Mouse (Mus musculus) liver, adult 2 months (tissue): ENCODE results near the gene Txndc11. TPM values are rescaled to one million over a fixed set of nuclear protein-coding genes. Genes with fewer than 3 reads are reported as not detected.

Experiments
- DNase-seq: peaks from one replicate; pipeline ENCODE4 v3.0.0-alpha.2; 2011; ENCODE audit warnings: low read depth, low spot score; ENCODE audit errors: extremely low read depth
- H3K27ac ChIP-seq: fragments of 200-500 bp; replicated peaks from 2 replicates; pipeline ENCODE4 v1.5.1; 2012; ENCODE audit warnings: low read depth, mild to moderate bottlenecking, control low read depth, inconsistent platforms, low read length; ENCODE audit not compliant: insufficient read depth
- H3K27me3 ChIP-seq: fragments of 200-500 bp; 2 replicates; pipeline ENCODE4 v1.6.1; 2012; ENCODE audit warnings: mild to moderate bottlenecking, moderate library complexity, low read length, inconsistent platforms; ENCODE audit not compliant: control insufficient read depth, insufficient read depth
- H3K36me3 ChIP-seq: fragments of 200-500 bp; 2 replicates; pipeline ENCODE4 v1.6.1; 2012; ENCODE audit warnings: low read length, inconsistent platforms; ENCODE audit not compliant: control insufficient read depth, insufficient read depth
- H3K4me1 ChIP-seq: fragments of 200-500 bp; 2 replicates; pipeline ENCODE4 v1.6.1; 2011; ENCODE audit warnings: low read length; ENCODE audit not compliant: control insufficient read depth, insufficient read depth
- H3K4me3 ChIP-seq: fragments of 200-500 bp; 2 replicates; pipeline ENCODE4 v1.5.1; 2011; ENCODE audit warnings: low read depth, mild to moderate bottlenecking, control low read depth, low read length, moderate library complexity; ENCODE audit not compliant: insufficient read depth
- H3K79me2 ChIP-seq: fragments of 200-500 bp; 2 replicates; pipeline ENCODE4 v1.6.1; 2012; ENCODE audit warnings: inconsistent platforms, mild to moderate bottlenecking, low read length, moderate library complexity; ENCODE audit not compliant: control insufficient read depth, insufficient read depth
- H3K9ac ChIP-seq: fragments of 200-500 bp; 2 replicates; pipeline ENCODE4 v1.6.1; 2012; ENCODE audit warnings: low read depth, mild to moderate bottlenecking, control low read depth, inconsistent platforms, low read length
- CTCF ChIP-seq: fragments of 200-500 bp; IDR thresholded peaks from 2 replicates; pipeline ENCODE4 v1.5.1; 2011; ENCODE audit warnings: low read depth, low read length, control low read depth
- POLR2A ChIP-seq: fragments of 200-500 bp; IDR thresholded peaks from 2 replicates; pipeline ENCODE4 v1.6.1; 2011; ENCODE audit warnings: low read length, control low read depth; ENCODE audit not compliant: insufficient read depth; ENCODE audit errors: extremely low read depth
- WGBS: fragments of 180-500 bp; shearing (Covaris S2); methylation state at CpG from one replicate; pipeline ENCODE4 v1.1.7; 2018; 5-methylcytosine and 5-hydroxymethylcytosine counted together
- polyA plus RNA-seq: library from polyadenylated mRNA; depleted of rRNA; stranded (reverse); fragments of >200 nt; gene quantifications from 2 replicates; pipeline ENCODE4 v1.2.3, GENCODE M21; 2012
- total RNA-seq: library from RNA; depleted of rRNA; stranded (reverse); fragments of >200 nt; gene quantifications from 2 replicates; pipeline ENCODE4 v1.2.3, GENCODE M21; 2014

The Txndc11 gene
- total and polyA plus RNA-seq, 2 experiments, result 12.4 to 26.5 TPM

DNA sequence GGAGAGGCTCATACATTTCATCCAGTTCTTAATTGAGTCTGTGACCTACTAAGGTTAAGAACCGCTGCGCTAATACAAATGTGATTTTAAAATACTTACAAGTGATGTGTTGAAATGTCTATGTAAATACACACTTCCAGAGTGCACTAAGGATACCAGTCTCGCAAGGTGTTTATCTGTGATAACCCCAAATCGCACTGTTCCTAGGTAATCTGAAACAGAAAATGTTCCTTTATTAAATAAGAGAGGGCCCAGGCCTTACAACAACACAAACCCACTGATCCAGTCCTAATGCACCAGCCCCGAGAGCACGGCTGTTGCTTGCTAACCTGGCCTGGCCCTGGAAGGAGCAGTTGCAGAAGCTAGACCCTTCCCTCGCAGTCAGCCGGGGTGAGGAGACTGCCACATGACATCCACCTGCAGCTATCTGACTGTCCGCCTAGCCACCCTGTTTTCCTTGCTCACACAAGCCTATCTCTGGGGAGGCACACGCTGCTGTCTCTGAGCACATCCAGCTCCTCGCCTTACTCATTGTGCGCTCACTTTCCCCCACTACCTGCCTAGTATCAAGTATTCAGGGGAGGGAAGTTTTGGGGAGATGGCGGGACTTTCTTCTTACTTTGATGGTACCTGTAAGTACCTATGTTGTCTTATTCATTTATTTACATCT, 40.6 kb downstream of the Txndc11 start:
- Histone ChIP-seq H3K27me3 (no peaks in the 10 kb centered on the region), H3K9ac (no peak overlapping the region), H3K4me3 (no peak overlapping the region), H3K4me1 (no peaks in the 10 kb centered on the region; the same call in 1 of the 2 replicates), H3K79me2 (peaks cover 3% of the 10 kb centered on the region; the same call in 1 of the 2 replicates), H3K27ac (no peak overlapping the region), H3K36me3 (peaks cover 54% of the 10 kb centered on the region)
- no peak for TF ChIP-seq CTCF
- TF ChIP-seq POLR2A, result no peak
- WGBS, result 87% methylated on average over 13 of the region's 13 CpGs
- no peak for DNase-seq

DNA sequence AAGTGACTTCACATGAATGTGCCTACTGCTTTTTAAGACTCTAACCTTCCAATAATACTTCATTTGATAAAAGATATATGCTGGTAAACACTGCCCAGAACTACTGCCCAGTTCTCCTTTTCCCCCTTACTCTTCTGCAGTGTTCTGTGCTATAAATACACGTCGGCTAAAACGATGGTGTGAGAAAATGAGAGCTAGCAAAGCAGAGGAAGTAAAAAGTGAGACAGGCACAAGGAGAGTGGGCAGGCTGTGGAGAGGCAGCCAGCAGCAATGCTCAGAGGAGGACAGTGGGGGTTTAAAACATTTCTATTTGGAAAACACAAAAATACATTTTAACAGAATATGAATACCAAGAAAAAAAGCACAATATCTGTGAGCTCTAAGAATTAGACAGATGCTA, 41.9 kb downstream of the Txndc11 start:
- no peaks in the 10 kb centered on the region for H3K27me3 ChIP-seq
- H3K9ac ChIP-seq, result no peak overlapping the region
- H3K36me3 ChIP-seq, result peaks cover 65% of the 10 kb centered on the region
- H3K27ac ChIP-seq, result no peak overlapping the region
- no peak for DNase-seq
- H3K79me2 ChIP-seq, result peaks cover 3% of the 10 kb centered on the region; the same call in 1 of the 2 replicates
- H3K4me3 ChIP-seq, result no peak overlapping the region
- no peak for TF ChIP-seq POLR2A
- TF ChIP-seq CTCF, result no peak
- H3K4me1 ChIP-seq, result no peaks in the 10 kb centered on the region; the same call in 1 of the 2 replicates
- 70% methylated on average over 3 of the region's 3 CpGs for WGBS

DNA sequence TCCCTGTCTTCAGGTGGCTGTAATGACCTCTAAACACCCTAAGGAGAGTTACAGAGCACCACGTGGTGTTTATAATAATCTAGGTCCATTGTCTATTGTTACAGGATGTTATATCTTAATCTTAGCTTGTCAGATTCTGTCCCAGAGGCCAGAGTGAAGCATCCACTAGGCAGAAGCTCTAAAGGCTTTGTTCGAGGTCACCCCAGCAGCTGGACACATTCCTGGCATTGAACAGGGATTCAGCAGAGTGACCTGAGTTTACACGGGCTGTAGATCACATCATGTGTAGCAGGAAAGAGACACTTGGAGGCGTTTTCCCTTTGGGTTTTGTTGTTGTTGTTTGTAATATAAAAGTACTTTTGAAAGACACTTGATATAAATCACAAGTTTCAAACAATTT, 42.4 kb downstream of the Txndc11 start:
- H3K36me3 ChIP-seq, result peaks cover 69% of the 10 kb centered on the region
- no peak overlapping the region for H3K4me3 ChIP-seq
- no peak overlapping the region for H3K27ac ChIP-seq
- peaks cover 3% of the 10 kb centered on the region; the same call in 1 of the 2 replicates for H3K79me2 ChIP-seq
- H3K27me3 ChIP-seq, result no peaks in the 10 kb centered on the region
- TF ChIP-seq CTCF (no peak), POLR2A (no peak)
- no peak overlapping the region for H3K9ac ChIP-seq
- no peaks in the 10 kb centered on the region; the same call in 1 of the 2 replicates for H3K4me1 ChIP-seq
- no peak for DNase-seq
- 57% methylated on average over 4 of the region's 4 CpGs for WGBS

DNA sequence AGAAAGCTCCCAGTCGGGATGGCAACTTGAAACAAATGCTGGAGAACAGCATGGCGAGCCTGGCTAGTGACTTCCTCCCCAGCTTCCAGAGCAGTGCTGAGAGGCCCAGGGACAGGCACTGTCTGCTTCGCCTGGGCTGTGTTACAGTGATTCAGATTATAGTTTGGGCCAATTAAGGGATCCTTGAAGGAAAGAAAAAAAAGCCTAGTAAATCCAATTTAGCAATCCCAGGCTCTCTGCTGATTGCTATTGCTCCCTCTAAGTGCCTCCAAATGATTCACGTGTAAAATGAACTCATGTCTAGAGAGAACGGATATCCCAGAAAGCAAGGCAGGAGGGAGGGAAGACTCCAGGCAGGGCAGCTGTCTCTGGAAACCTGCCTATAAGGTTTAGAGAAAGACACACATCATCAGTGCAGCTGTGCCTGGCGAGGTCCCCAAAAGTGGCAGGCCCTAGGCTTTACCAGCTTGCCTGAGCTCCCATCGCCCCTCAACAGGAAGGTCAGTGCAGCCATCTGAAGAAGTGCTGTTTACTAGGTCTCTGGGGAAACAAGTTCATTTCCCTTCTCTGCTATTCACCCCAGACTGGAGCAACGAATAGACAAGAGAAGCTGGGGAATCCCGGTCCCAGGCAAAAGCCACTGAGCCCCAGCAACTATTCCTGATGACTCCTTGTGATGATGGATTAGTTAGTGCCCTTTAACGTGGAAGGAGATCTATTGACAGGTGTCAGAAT, 43.4 kb downstream of the Txndc11 start:
- no peak for DNase-seq
- Histone ChIP-seq H3K9ac (no peak overlapping the region), H3K4me3 (no peak overlapping the region), H3K79me2 (peaks cover 3% of the 10 kb centered on the region; the same call in 1 of the 2 replicates), H3K27ac (no peak overlapping the region), H3K4me1 (no peaks in the 10 kb centered on the region; the same call in 1 of the 2 replicates), H3K36me3 (peaks cover 76% of the 10 kb centered on the region), H3K27me3 (no peaks in the 10 kb centered on the region)
- TF ChIP-seq CTCF, result no peak
- no peak for TF ChIP-seq POLR2A
- WGBS, result 82% methylated on average over 10 of the region's 10 CpGs

DNA sequence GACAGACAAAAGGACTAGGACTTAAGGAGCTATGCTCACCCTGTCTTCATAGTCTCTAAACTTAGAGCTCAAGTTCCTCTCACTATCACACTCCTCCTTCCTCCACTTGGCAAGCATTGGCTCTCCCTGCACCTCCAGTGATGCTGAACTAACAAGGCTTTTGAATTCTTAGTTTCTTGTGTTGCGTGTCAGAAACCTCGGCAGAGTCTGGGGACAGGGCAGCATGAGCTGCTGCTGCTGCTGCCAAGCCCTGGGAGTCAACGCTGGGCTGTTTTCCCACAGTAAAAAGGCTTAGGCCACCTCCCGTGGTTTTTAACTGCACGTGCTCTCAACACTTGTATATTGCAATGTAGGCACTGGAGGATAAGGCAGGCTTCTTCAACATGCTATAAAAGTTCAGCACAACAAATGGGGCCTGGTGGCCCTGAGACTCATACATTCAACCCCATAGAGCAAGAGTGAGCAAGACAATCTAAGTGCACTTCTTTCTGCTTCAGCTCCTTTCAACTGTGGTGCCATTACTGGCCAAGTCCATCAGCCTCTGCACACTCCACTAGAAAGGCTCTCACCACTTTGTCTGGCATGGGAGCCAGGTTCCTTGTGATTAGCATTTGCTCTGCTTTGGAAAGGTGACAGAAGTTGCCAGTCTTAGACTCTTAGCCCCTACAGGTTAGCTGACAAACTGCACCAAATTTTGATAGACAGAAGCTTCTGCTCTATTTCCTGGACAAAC, 47.4 kb downstream of the Txndc11 start:
- Histone ChIP-seq H3K9ac (no peak overlapping the region), H3K4me3 (no peak overlapping the region), H3K4me1 (no peaks in the 10 kb centered on the region; the same call in 1 of the 2 replicates), H3K79me2 (peaks cover 3% of the 10 kb centered on the region; the same call in 1 of the 2 replicates), H3K27ac (no peak overlapping the region), H3K27me3 (no peaks in the 10 kb centered on the region), H3K36me3 (peaks cover 92% of the 10 kb centered on the region)
- WGBS, result 92% methylated on average over 5 of the region's 5 CpGs
- no peak for DNase-seq
- no peak for TF ChIP-seq CTCF
- no peak for TF ChIP-seq POLR2A
